8 mouse cellular contexts compared by ENCODE assay signal in genomic region chr14:14481840-14482239, GRCm38 (mm10).
DNase-seq lines count a peak whose midpoint lies in the region; ATAC-seq lines count a peak whose summit lies in the region.

No protein-coding gene starts in this region.

- WGBS in heart, embryonic 12.5 days, result 60% methylated on average over 1 of the region's 1 CpGs

- no peaks in the 10 kb centered on the region for H3K9me3 ChIP-seq in heart, embryonic 12.5 days (replicated peaks)

- H3K4me2 ChIP-seq in heart, embryonic 12.5 days, result no peak overlapping the region

- H3K4me3 ChIP-seq in heart, embryonic 12.5 days, result no peak overlapping the region

- H3K27ac ChIP-seq in heart, embryonic 12.5 days (ENCODE audit: poor library complexity, severe bottlenecking), result no peak overlapping the region

- no peaks in the 10 kb centered on the region for H3K4me1 ChIP-seq in heart, embryonic 12.5 days (replicated peaks)

- no peaks in the 10 kb centered on the region for H3K27me3 ChIP-seq in heart, embryonic 12.5 days (replicated peaks)

- ATAC-seq in heart, embryonic 12.5 days (ENCODE audit: insufficient number of reproducible peaks, low FRiP score), result no peak

- H3K36me3 ChIP-seq in heart, embryonic 12.5 days, result no peaks in the 10 kb centered on the region

- intact Hi-C loops in heart, postnatal 14 days (cut with DNase I), result loop anchor here (2.0 to 10.0 kb wide), 4 partner anchors 193 to 503 kb away; no protein-coding TSS in a partner anchor

- no peak overlapping the region for H3K9ac ChIP-seq in heart, embryonic 12.5 days

- peak; percentile 13 to 43 for DNase-seq in heart, postnatal 14 days
- DNase-seq in urinary bladder, postnatal 36 days (ENCODE audit: low spot score in 2 of 2), result peak; percentile 15 to 23
- no peak for DNase-seq in urinary bladder, adult 2 months (ENCODE audit: low spot score)
- peak; percentile 19 for DNase-seq in forelimb bud, embryonic 11.5 days (ENCODE audit: low read depth, low spot score)
- peak; percentile 24 to 64 for DNase-seq in layer of hippocampus, postnatal 14 days (ENCODE audit: low spot score in 2 of 2)
- DNase-seq in right cerebral cortex, adult 2 months (ENCODE audit: low spot score in 2 of 2), result peak; percentile 34 to 66
- no peak for DNase-seq in urinary bladder, postnatal 10 days (ENCODE audit: low spot score)

Comparison
In these comparisons a context has a peak if more than half of its experiments do, and no peak if none do; other contexts are left out.
1. DNase-seq: peak in heart, postnatal 14 days (2 of 2), urinary bladder, postnatal 36 days (2 of 2), forelimb bud, embryonic 11.5 days (single experiment), layer of hippocampus, postnatal 14 days (2 of 2) and right cerebral cortex, adult 2 months (2 of 2); none in urinary bladder, adult 2 months (single experiment) and urinary bladder, postnatal 10 days (single experiment).